Mouse (Mus musculus): ENCODE results near the gene Zfp641.

Zfp641 gene

GRCm38 (mm10) chr15:98295628-98296551, at the start of gene Zfp641:
TSS of gene Zfp641 (minus strand) at chr15:98296161.
- WGBS, result 1% methylated on average over 60 of the region's 60 CpGs

- WGBS, result 91% methylated on average over 8 of the region's 8 CpGs
Observed at GRCm38 (mm10) chr15:98340887-98341286, 44.9 kb upstream of the Zfp641 start, which contains the start of gene Olfr284. TSS of gene Olfr284 (minus strand) at chr15:98340987.

GRCm38 (mm10) chr15:98317177-98317724, 21.3 kb upstream of the Zfp641 start, which contains the start of gene Olfr285:
TSS of gene Olfr285 (minus strand) at chr15:98317353.
- WGBS, result 78% methylated on average over 5 of the region's 5 CpGs

DNA sequence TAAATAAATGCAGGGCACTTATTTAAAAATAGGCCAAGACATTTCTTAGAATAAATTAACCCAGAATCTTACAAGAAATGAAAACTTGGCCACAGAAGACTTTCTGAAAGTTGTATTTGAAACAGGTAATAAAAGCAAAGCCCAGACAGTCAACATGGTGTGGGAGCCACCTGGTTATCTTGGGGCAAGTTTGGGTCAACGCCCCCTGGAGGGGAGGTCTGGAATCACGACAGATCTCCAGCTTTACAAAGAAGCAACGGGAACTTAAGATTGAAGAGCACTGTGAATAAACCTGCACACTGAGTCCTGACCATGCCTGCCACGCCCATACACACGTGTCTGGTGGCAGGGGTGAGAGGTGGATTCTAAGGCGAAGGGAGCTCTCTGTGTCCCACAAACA, 19.7 kb upstream of the Zfp641 start:
- 53% methylated on average over 6 of the region's 6 CpGs for WGBS

DNA sequence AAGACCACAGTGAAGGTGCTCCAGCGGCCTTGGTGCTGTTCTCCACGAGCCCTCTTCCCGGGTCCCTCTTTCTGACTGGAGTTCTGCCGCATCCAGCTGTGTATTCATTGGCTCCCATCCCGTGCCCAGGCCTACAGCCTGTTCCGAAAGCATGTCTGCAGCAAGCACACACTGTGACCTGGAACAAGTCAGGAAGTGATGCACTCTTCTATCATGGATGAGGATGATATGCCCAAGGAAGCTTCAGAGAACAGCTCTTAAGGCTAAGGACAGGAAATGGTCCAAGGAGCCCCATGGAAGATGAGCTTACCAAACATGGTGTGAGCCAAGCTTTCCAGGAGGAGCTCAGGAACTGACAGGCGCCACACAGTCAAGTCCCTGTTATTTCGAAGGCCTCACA, 2.3 kb downstream of the Zfp641 start:
- 90% methylated on average over 8 of the region's 8 CpGs for WGBS

DNA sequence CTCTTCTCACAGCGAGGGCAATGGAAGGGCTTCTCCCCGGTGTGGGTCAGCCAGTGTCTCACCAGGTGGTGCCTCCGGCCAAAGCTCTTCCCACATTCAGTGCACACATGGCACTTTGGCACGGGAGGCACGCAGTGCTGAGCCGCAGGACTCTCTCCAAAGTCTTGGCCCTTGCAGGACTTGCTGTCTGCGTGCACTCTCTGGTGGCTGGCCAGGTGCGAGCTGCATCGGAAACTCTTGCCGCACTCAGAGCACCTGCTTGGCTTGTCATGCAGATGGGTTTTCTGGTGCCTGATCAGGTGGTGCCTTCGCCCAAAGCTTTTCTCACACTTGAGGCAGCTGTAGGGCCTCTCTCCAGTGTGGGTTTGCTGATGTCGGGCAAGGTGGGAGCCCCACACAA, 7.4 kb downstream of the Zfp641 start:
- WGBS, result 79% methylated on average over 12 of the region's 12 CpGs

DNA sequence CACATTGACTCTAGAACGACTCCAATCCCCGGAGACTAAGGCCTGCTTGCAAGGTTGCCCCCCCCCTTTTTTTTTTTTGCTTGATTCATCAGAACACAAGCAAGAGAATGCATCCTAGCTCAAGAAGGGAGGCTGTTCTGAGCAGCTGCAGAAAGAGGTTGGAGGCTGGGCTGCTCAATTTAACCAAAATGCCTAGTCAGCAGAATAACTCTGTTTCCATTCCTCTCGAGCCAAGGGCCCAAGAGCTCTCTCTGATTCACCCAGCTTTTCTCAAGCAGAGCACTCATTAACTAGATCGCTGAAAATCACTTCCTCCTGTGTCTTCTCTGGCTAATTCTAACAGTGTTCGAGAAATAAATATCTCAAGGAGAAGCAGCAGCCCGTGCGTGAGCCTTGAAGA, 9.5 kb downstream of the Zfp641 start:
- 63% methylated on average over 7 of the region's 7 CpGs for WGBS

DNA sequence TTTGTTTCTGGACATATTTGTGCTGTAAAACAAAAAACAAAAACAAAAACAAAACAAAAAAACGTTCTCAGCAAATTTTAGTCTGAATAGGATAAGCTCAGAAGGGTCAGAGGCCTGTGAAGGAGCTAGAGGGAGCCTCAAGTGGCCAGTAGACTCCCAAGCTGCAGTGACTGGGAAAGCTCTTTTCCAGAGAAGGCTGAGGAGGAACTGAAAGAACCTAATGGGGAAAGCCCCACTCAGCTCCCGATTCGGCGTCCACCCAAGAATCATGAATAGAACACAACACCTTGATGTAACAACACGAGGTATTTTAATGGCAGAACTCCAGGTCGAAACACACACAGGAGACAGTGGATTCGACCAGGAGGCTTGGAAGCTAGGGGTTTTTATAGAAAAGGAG, 38.2 kb downstream of the Zfp641 start:
- WGBS, result 85% methylated on average over 7 of the region's 7 CpGs

- WGBS, result 89% methylated on average over 8 of the region's 8 CpGs
Observed at GRCm38 (mm10) chr15:98257193-98257592, 38.8 kb downstream of the Zfp641 start, which contains the start of gene H1fnt. TSS of gene H1fnt (minus strand) at chr15:98257293.

DNA sequence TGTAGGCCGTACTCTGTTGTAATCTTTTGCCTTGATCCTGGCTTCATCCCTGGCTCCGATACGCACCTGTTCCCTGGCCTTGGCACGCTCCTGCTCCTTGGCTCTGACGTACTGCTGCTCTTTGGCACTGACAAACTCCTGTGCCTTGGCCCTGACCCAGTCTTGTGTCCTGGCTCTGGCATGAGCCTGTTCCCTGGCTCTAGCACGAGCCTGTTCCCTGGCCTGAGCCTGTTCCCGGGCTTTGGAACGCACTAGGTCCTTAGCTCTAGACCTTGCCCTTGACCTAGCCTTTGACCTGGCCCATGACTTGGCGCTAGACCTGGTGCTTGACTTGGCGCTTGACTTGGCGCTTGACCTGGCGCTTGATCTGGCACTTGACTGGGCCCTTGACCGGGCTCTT, 39.7 kb downstream of the Zfp641 start:
- 88% methylated on average over 13 of the region's 13 CpGs for WGBS

Measured in cerebral cortex, adult 2 months (tissue).